Mouse (Mus musculus): ENCODE results near the gene Mmp23. TPM values are rescaled to one million over a fixed set of nuclear protein-coding genes. Genes with fewer than 3 reads are reported as not detected.

Gene Mmp23
- polyA plus RNA-seq, 1 experiment, result 22.4 TPM

DNA sequence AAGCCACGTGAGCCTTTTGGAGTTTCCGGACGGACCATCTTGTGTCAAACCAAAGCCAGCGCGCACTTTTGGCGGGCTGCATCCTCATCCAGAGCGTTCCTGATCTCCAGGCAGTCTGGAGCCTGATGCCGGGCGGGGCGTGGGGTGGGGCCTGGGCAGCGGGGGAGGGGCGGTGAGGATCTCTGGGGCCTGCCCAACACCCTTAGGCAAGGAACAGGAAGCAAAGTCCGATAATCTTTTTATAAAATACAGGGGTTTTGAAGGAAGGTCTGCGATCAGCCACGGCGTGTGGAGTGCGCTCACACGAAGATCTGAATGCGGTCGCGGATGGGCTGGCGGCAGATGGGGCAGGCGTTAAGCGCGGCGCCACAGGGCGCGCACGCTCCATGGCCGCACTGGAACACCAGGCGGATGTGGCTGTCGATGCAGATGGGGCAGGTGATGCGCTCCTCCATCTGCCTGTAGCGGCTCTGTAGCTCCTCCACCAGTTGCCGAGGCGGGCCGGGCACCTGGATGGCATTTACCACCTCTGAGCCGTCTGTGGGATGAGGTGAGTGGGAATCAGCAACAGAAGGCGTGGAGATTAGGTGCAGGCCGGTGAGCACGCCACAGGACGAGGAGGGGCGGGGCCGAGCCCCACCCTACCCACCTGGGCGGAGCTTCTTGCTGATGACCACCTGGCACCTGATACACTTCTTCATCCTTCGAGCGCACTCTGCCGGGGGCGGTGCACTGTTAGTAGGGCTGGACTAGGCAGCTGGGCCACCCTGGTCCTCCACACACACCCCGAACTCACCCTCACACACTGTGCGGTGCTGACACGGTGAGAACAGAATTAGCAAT, 1.5 kb upstream of the Mmp23 start:
- H3K36me3 ChIP-seq (ENCODE audit: control insufficient read depth, insufficient read depth, low read length), result no peaks in the 10 kb centered on the region
- no peaks in the 10 kb centered on the region for H3K27me3 ChIP-seq (replicated peaks; ENCODE audit: control insufficient read depth, insufficient read depth, low read length)
- DNase-seq, result peak; percentile 47
- WGBS, result 11% methylated on average over 52 of the region's 52 CpGs
- peak overlapping the region; percentile 43 for H3K4me3 ChIP-seq (ENCODE audit: insufficient read depth, low read depth, low read length)
- TF ChIP-seq CTCF (conservative IDR thresholded peaks at IDR 0.05; ENCODE audit: insufficient read depth, insufficient read length, low read depth, low read length) (no peak), POLR2A (IDR thresholded peaks at IDR 0.05; ENCODE audit: low read depth, low read length) (no peak)
- peaks cover 10% of the 10 kb centered on the region for H3K4me1 ChIP-seq (ENCODE audit: control insufficient read depth, insufficient read depth, low read length)
- no peak overlapping the region for H3K27ac ChIP-seq (ENCODE audit: insufficient read depth, low read depth, low read length)

GRCm38 (mm10) chr4:155654183-155654455, 935 bp upstream of the Mmp23 start:
- Histone ChIP-seq H3K4me1 (ENCODE audit: control insufficient read depth, insufficient read depth, low read length) (peaks cover 10% of the 10 kb centered on the region), H3K27ac (ENCODE audit: insufficient read depth, low read depth, low read length) (no peak overlapping the region), H3K4me3 (ENCODE audit: insufficient read depth, low read depth, low read length) (no peak overlapping the region), H3K36me3 (ENCODE audit: control insufficient read depth, insufficient read depth, low read length) (peaks cover under 1% of the 10 kb centered on the region; the same call in 1 of the 2 replicates), H3K27me3 (replicated peaks; ENCODE audit: control insufficient read depth, insufficient read depth, low read length) (no peaks in the 10 kb centered on the region)
- WGBS, result 11% methylated on average over 6 of the region's 6 CpGs
- DNase-seq, result no peak
- no peak for TF ChIP-seq POLR2A (IDR thresholded peaks at IDR 0.05; ENCODE audit: low read depth, low read length)
- TF ChIP-seq CTCF (conservative IDR thresholded peaks at IDR 0.05; ENCODE audit: insufficient read depth, insufficient read length, low read depth, low read length), result no peak

- 1% methylated on average over 31 of the region's 31 CpGs for WGBS
- Histone ChIP-seq H3K4me1 (ENCODE audit: control insufficient read depth, insufficient read depth, low read length) (peaks cover 10% of the 10 kb centered on the region), H3K36me3 (ENCODE audit: control insufficient read depth, insufficient read depth, low read length) (peaks cover 1% of the 10 kb centered on the region), H3K27ac (ENCODE audit: insufficient read depth, low read depth, low read length) (no peak overlapping the region), H3K4me3 (ENCODE audit: insufficient read depth, low read depth, low read length) (peak overlapping the region; percentile 24; the same call in 1 of the 2 replicates), H3K27me3 (replicated peaks; ENCODE audit: control insufficient read depth, insufficient read depth, low read length) (no peaks in the 10 kb centered on the region)
- peak; percentile 46 for DNase-seq
- TF ChIP-seq POLR2A (IDR thresholded peaks at IDR 0.05; ENCODE audit: low read depth, low read length) (no peak), CTCF (conservative IDR thresholded peaks at IDR 0.05; ENCODE audit: insufficient read depth, insufficient read length, low read depth, low read length) (no peak)
These were observed 433 bp upstream of the Mmp23 start for GRCm38 (mm10) chr4:155653451-155654182.

GRCm38 (mm10) chr4:155652283-155653085, 700 bp downstream of the Mmp23 start:
- H3K4me3 ChIP-seq (ENCODE audit: insufficient read depth, low read depth, low read length), result peak overlapping the region; percentile 24; the same call in 1 of the 2 replicates
- no peak for DNase-seq
- H3K36me3 ChIP-seq (ENCODE audit: control insufficient read depth, insufficient read depth, low read length), result peaks cover 4% of the 10 kb centered on the region
- 33% methylated on average over 36 of the region's 36 CpGs for WGBS
- TF ChIP-seq CTCF (conservative IDR thresholded peaks at IDR 0.05; ENCODE audit: insufficient read depth, insufficient read length, low read depth, low read length), result no peak
- no peak for TF ChIP-seq POLR2A (IDR thresholded peaks at IDR 0.05; ENCODE audit: low read depth, low read length)
- no peak overlapping the region for H3K27ac ChIP-seq (ENCODE audit: insufficient read depth, low read depth, low read length)
- H3K27me3 ChIP-seq (replicated peaks; ENCODE audit: control insufficient read depth, insufficient read depth, low read length), result no peaks in the 10 kb centered on the region
- peaks cover 10% of the 10 kb centered on the region for H3K4me1 ChIP-seq (ENCODE audit: control insufficient read depth, insufficient read depth, low read length)

- no peak overlapping the region for H3K4me3 ChIP-seq (ENCODE audit: insufficient read depth, low read depth, low read length)
- H3K36me3 ChIP-seq (ENCODE audit: control insufficient read depth, insufficient read depth, low read length), result peaks cover 5% of the 10 kb centered on the region
These were observed 1.5 kb downstream of the Mmp23 start for GRCm38 (mm10) chr4:155651553-155652269.

GRCm38 (mm10) chr4:155649355-155649754, 3.8 kb downstream of the Mmp23 start:
- Histone ChIP-seq H3K4me3 (ENCODE audit: insufficient read depth, low read depth, low read length) (no peak overlapping the region), H3K27ac (ENCODE audit: insufficient read depth, low read depth, low read length) (no peak overlapping the region), H3K27me3 (replicated peaks; ENCODE audit: control insufficient read depth, insufficient read depth, low read length) (no peaks in the 10 kb centered on the region), H3K36me3 (ENCODE audit: control insufficient read depth, insufficient read depth, low read length) (peaks cover 5% of the 10 kb centered on the region), H3K4me1 (ENCODE audit: control insufficient read depth, insufficient read depth, low read length) (peaks cover 12% of the 10 kb centered on the region)
- no peak for DNase-seq
- 88% methylated on average over 11 of the region's 11 CpGs for WGBS
- TF ChIP-seq POLR2A (IDR thresholded peaks at IDR 0.05; ENCODE audit: low read depth, low read length) (no peak), CTCF (conservative IDR thresholded peaks at IDR 0.05; ENCODE audit: insufficient read depth, insufficient read length, low read depth, low read length) (no peak)

More at GRCm38 (mm10) chr4:155651553-155652269, 1.5 kb downstream of the Mmp23 start:
- Histone ChIP-seq H3K4me1 (ENCODE audit: control insufficient read depth, insufficient read depth, low read length) (peaks cover 10% of the 10 kb centered on the region), H3K27ac (ENCODE audit: insufficient read depth, low read depth, low read length) (no peak overlapping the region), H3K27me3 (replicated peaks; ENCODE audit: control insufficient read depth, insufficient read depth, low read length) (no peaks in the 10 kb centered on the region)
- TF ChIP-seq POLR2A (IDR thresholded peaks at IDR 0.05; ENCODE audit: low read depth, low read length) (no peak), CTCF (conservative IDR thresholded peaks at IDR 0.05; ENCODE audit: insufficient read depth, insufficient read length, low read depth, low read length) (no peak)
- 59% methylated on average over 15 of the region's 15 CpGs for WGBS
- DNase-seq, result peak; percentile 36
